Mouse (Mus musculus) layer of hippocampus, adult 2 months (tissue): ENCODE data around the gene Tmc6. TPM values are rescaled to one million over a fixed set of nuclear protein-coding genes. Genes with fewer than 3 reads are reported as not detected.

Experiments
- DNase-seq, 2 experiments: peaks; one replicate each; pipeline ENCODE4 v3.0.0; 2022; ENCODE audit warnings: low spot score in 2 of 2
- H3K27ac ChIP-seq: fragments of 200-600 bp; 2 replicates; pipeline ENCODE4 v1.8.1; 2022
- H3K4me3 ChIP-seq: fragments of 200-600 bp; 2 replicates; pipeline ENCODE4 v1.8.1; 2022; ENCODE audit warnings: mild to moderate bottlenecking
- CTCF ChIP-seq: fragments of 200-600 bp; conservative IDR thresholded peaks from 2 replicates; pipeline ENCODE4 v1.8.1; 2022; ENCODE audit warnings: antibody characterized with exemption, mild to moderate bottlenecking, moderate library complexity
- long read RNA-seq, 2 experiments: library from polyadenylated mRNA; stranded (forward); transcript quantifications; one replicate each; pipeline ENCODE4 v2.0.0; 2021; ENCODE audit warnings: borderline mapping rate in 2 of 2
- total RNA-seq, 2 experiments: library from RNA; stranded (reverse); gene quantifications; 2 replicates each; pipeline ENCODE4 v1.2.3; 2021

The Tmc6 gene
- total RNA-seq: 1 to 10 TPM; 6.6 to 8.4 TPM
- long read RNA-seq, experiment 1, partial matches to known transcripts: 0 of 5 reads
- long read RNA-seq, experiment 1, other reads (novel, unspliced or antisense): 5 of 5 reads
- long read RNA-seq, experiment 2, partial matches to known transcripts: 1 of 6 reads
- long read RNA-seq, experiment 2, other reads (novel, unspliced or antisense): 4 of 6 reads

DNA sequence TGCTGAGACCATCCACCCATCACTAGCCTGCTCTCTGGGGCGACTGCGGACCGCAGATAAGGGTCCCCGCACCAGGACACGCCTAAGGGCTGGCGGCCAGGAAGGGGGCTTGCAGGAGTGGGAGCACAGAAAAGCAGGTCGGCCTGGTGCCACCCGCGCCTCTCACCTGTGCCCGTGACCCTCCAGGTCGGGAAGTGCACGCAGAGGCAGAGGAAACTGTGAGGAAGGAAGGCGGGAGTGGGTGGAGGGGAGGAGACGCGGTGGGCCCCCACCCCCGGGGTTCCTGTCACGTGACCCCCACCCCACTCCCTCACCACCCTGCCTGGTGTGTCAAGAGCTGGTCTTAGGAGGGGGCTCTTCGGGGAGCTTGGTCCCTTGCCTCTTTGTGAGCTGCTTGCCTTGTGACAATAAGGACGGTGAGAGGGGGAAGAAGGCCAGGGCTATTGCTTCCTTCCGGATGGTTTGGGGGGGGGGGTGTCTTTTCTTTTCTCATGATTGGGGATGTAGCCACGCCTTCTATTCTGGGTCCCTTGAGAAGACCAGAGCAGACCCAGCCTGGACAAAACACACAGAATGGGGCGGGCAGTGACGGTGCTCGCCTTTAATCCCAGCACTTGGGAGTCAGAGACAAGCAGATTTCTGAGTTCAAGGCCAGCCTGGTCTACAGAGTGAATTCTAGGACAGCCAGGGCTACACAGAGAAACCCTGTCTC is at the start of gene Tmc6, which contains the start of gene Tmc8:
Gene Tmc6, minus strand, starts transcription at position 206 of the 712 bp plus-strand sequence.
Gene Tmc8, plus strand, starts transcription at position 84 of the 712 bp plus-strand sequence.
- Histone ChIP-seq H3K4me3 (peak within 1 kb of the TSS; percentile 50), H3K27ac (peak within 1 kb of the TSS; percentile 89)
- no peak for DNase-seq
- no peak for TF ChIP-seq CTCF

DNA sequence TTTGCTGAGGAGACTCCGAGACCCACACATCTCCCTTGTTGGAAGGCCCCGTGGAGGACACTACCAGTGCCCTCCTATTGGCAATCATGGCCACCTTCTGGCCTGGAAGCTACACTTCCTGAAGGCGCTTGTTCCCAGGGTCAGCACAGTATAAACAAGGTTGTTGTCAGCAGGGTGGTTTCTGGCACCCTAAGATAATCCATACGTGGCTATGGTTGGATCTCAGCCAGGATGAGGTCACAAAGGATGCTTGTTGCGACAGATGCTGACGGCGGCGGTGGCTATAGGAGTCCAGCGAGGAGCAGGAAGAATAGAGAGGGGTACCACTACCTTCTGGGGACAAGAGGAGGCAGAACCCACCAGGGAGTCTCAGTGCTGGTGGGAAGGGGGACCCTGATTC is 48.4 kb upstream of the Tmc6 start:
- Histone ChIP-seq H3K27ac (no peak overlapping the region), H3K4me3 (no peak overlapping the region)
- no peak for TF ChIP-seq CTCF
- no peak for DNase-seq

DNA sequence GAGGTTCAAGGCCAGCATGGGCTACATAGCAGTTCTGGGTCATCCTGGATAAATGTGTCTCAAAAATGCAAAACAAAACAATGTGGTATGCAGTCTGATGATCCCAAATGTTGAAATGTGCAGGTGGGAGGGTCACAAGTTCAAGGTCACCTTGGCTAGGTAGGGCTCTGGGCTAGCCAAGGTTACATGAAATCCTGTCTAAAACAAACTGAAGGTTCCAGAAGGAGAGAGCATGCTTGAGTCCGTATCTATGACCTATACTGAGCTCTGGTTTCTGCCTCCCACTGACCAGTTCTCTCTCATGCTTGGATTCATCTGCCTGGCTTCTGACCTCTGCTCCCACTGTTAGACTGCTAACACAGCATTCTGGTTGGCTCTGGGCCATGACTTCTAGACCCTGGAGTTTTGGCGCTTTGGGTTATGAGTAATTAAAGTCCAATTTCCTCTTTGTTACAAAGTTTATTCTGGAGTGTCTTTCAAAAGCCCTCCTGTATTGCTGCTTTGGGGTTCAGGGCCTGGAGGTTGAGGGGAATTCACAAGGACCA is 47.7 kb upstream of the Tmc6 start:
- DNase-seq: no peak
- Histone ChIP-seq H3K4me3 (no peak overlapping the region), H3K27ac (peak overlapping the region; percentile 47; the same call in 1 of the 2 replicates)
- TF ChIP-seq CTCF: no peak

DNA sequence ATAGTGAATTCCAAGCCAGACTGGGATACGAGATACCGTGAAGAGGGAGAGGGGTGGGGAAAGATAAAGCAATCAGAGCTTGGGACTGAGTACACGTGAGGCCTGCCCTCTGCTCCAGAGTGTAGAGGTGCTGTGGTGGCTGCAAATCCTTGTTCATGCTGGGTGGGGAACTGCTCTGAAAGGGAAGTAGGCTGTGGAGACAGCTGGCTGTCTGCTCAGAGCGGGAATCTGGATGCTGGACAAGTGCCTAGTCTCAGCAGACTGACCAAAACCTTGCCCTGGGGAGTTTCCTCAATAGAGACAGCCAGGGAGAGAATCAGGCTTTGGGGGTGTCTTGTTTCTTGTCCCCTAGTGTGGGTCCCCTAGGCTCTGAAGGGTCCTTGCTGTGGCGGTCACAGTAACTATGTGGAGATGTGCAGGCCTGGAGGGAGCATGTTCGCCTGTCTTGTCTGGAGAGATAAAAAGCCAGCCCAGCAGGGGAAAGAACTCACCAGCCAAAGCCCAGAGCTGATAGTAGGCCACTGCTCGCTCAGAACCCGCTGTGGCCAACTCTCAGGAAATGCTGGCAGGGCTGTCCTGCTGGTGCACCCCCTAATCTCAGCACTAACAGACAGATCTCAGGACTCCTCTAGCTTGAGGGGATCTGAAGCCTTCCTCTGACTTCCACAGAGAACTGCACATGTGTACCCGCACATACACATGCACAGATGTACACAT is 47.0 kb upstream of the Tmc6 start:
- no peak for DNase-seq
- Histone ChIP-seq H3K27ac (peak overlapping the region; percentile 47), H3K4me3 (no peak overlapping the region)
- TF ChIP-seq CTCF: no peak

DNA sequence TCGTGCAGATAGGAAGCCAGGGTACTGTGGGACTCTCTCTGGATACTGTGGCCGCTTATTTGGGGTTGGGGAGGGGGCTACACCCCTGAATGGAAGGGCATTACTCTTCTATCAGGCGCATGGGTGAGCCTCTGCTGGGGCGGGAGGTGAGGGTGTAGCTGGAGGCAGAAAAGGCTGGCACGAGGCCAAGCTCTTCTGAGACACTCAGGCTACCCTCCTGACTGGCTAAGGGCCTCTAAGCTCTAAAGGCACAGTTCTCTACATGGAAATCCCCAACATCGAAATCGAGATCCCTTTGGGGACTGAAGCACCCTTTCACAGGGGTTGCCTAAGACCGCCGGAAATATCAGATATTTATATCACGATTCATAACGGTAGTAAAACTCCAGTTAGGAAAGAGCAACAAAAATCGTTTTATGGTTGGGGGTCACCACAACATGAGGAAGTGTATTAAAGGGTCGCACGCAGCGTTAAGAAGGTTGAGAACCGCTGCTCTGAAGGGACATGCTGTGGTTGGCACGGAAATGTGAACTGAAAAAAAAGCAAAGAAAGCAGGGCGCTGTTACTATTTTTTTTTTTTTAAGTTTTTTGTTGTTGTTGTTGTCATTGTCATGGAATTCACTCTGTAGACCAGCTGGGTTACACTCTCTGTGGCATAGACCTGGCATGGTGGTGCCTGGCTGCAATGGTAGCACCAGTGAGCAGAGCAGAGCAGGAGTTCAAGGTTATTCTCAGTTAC is 46.3 kb upstream of the Tmc6 start:
- no peak for DNase-seq
- TF ChIP-seq CTCF: no peak
- Histone ChIP-seq H3K4me3 (no peak overlapping the region), H3K27ac (peak overlapping the region; percentile 47)

DNA sequence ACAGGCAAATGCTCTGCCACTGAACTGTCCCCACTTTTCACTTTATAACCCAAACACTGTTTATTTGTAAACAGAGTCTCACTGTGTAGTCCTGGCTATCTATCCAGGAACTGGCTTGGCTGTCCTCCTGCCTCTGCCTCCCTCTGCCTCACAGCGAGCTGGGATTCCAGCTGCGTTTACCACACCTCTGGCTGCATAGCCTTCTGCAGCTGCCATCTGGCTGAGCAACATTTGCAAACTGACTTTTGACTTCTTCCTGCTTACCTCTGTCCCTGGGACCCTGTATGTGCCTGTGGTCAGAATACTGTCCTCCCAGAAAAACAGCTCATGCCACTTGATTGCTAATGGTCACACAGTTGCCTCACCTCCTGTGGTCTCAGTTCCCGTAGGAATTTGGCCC is 45.4 kb upstream of the Tmc6 start:
- TF ChIP-seq CTCF: no peak
- no peak overlapping the region for H3K4me3 ChIP-seq
- DNase-seq: no peak
- no peak overlapping the region for H3K27ac ChIP-seq

DNA sequence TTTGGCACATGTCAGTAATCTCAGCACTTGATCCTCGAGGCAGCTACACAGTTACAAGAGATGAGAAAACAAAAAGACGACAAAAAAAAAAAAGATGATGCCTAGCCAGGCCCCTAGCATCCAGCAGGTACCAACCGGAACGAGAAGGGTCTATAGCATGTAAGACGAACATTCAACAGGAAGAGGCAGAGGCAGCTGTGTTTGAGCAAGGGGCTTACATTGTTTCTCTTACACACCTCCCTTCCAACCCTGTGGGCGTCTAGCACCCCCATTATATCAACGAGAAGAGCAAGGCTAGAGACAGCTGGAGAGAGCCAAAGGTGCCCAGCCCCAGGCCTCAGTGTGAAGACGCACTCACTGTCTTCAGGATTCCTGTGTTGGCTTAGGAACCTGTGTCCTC is 44.9 kb upstream of the Tmc6 start:
- TF ChIP-seq CTCF: no peak
- Histone ChIP-seq H3K4me3 (no peak overlapping the region), H3K27ac (no peak overlapping the region)
- DNase-seq: no peak

DNA sequence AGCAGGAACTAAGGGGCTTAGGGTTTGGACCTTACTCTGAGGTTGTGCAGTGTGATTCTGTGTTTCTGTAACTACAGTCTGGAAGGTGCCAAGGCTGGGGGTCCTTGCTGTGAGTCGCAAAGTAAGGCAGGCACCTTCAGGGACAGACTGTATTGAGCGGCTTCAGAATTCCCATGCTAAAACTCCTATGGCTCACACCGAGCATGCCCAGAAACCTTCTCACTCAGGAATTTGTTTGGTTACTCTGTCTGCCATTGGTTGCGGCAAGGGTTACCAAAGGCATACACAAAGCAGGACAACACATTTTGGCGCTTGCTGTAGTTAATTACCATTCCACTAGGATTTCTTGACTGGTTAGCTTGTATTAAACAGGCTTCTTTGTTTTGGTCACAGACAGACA is 44.2 kb upstream of the Tmc6 start:
- TF ChIP-seq CTCF: no peak
- DNase-seq: no peak
- no peak overlapping the region for H3K27ac ChIP-seq
- peak overlapping the region; percentile 28; the same call in 1 of the 2 replicates for H3K4me3 ChIP-seq

DNA sequence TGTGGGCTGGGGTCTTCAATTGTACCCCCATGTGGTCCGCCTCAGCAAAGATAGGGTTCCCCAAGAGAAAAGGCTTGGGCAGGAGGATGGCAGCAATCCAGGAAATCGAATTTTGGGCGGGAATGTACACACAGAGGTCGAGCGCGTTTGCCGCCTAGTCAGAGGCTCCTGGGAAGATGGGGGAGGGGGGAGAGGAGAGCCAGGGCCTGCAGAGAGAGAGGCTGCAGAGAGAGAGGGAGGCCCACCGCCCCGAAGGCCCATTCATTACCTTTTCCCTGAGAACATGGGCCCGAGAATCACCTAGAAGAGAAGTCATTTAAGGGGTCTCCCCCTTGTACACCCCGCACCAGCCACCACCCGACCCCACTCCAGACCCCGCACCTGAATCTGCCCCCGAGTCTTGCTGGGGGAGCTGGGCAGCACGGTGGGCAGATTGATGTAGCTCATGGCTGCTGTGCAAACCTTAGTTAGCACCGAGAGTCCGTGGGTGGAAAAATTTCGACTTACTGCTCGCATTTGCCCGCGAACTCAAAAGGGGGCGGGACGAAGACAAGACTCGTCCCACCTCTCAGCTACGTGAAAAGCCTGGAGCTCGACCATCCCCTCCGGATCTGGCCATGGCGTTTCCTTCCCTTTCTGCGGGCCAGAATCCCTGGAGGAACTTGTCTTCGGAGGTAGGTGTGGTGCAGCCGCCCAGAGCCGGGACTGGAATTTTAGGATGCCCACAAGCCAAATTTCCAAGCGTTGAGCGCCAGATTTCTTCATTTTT is 43.5 kb upstream of the Tmc6 start, which contains the start of the genes Afmid and Tk1:
Gene Afmid, plus strand, starts transcription at position 592 of the 769 bp plus-strand sequence.
Gene Tk1, minus strand, starts transcription at position 760 of the 769 bp plus-strand sequence.
- TF ChIP-seq CTCF: no peak
- no peak within 1 kb of the TSS for H3K27ac ChIP-seq
- H3K4me3 ChIP-seq: peak within 1 kb of the TSS; percentile 28
- no peak for DNase-seq

DNA sequence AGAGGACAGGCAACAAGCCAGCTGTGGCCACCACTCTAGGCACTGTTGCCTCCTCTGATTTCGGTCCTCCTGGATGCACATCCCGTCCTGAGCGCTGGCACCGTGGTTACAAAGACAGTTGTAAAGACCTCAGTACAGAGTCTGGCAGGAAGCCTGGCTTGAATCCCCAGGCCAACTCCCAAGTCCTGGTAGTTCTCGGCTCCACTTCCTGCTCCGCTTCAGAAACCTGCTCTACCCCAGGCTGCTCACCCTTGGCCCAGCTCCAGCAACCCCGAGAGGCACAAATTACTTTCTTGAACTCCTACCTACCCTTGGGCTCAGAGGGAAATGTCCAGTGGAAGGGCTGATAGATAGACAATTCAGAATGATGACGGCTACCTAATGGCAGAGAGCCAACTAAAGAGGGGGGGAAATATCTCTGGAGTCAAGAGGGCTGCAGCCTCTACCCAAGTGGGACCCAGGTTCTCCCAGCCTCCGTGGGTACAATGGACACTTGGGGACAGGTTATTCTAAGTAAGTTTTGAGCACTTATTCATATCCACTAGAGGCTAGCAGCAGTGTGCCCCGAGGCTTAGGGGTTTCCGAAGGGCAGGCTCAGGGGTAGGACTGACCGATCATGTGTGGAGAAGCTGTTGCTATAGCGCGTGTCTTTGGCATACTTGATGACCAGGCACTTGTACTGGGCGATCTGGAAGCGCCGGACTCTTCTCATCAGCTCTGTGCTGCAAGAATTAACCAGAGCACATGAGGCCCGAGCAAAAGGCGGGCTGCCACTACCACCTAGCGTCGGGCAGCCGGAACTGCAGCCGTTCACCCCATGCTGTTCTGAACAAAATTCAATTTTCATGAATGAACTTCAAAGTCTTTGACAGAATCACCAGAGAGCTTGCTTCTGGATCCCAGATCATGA is 42.3 kb upstream of the Tmc6 start:
- peak; percentile 97 for TF ChIP-seq CTCF
- peak; percentile 69 to 79 for DNase-seq
- H3K27ac ChIP-seq: no peak overlapping the region
- H3K4me3 ChIP-seq: peak overlapping the region; percentile 36

DNA sequence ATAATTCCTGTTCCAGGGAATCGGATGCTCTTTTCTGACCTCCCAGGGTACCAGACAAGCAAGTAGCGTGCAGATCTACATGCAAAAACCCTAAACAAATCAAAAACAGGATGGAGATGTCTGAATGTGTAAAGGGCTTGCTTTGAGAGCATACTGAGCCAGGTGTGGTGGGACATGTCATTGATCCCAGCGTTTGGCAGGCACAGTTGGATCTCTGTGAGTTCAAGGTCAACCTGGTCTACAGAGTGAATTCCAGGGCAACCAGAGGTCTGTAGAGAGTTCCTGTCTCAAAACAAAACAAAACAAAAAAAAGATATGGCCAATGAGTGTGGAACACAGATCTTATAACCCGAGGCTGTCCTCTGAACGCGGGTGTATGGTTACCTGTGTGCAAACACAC is 41.4 kb upstream of the Tmc6 start:
- no peak for TF ChIP-seq CTCF
- DNase-seq: no peak
- no peak overlapping the region for H3K4me3 ChIP-seq
- H3K27ac ChIP-seq: no peak overlapping the region
